Mouse (Mus musculus) megakaryocyte, adult 5-6 weeks (primary cell): ENCODE results near the gene Zfpm1. TPM values are rescaled to one million over a fixed set of nuclear protein-coding genes. Genes with fewer than 3 reads are reported as not detected.

Experiments
- ATAC-seq: 2 replicates; pipeline ENCODE4 v1.8.0; 2016; ENCODE audit warnings: mild to moderate bottlenecking, inconsistent platforms; ENCODE audit not compliant: poor library complexity, severe bottlenecking
- total RNA-seq, 2 experiments: library from RNA; stranded (forward) in 1 of 2; stranded (reverse) in 1 of 2; fragments of 153-499, 151-499 nt in 1 of 2; fragments of 221-1000, 200-1000 nt in 1 of 2; gene quantifications; 2 replicates each; pipeline versions ENCODE4 v1.2.3 to v1.2.4; 2015 to 2017

Gene Zfpm1
- total RNA-seq, 2 experiments from 2014 or later = 4.3 to 4.8 TPM

GRCm38 (mm10) chr8:122345181-122346095 is 63.5 kb downstream of the Zfpm1 start:
- no peak for ATAC-seq

GRCm38 (mm10) chr8:122347811-122348552 is 66.0 kb downstream of the Zfpm1 start:
- ATAC-seq = no peak

- peak; percentile 83 for ATAC-seq
Measured at GRCm38 (mm10) chr8:122349357-122350297, 67.7 kb downstream of the Zfpm1 start.

GRCm38 (mm10) chr8:122350309-122351089 is 68.6 kb downstream of the Zfpm1 start:
- no peak for ATAC-seq

- ATAC-seq = no peak
Measured at GRCm38 (mm10) chr8:122354157-122354556, 72.2 kb downstream of the Zfpm1 start.

GRCm38 (mm10) chr8:122355642-122356606 is 74.0 kb downstream of the Zfpm1 start:
- no peak for ATAC-seq

- ATAC-seq = no peak
Measured at GRCm38 (mm10) chr8:122357202-122357601, 75.3 kb downstream of the Zfpm1 start.

GRCm38 (mm10) chr8:122357641-122358040 is 75.7 kb downstream of the Zfpm1 start:
- ATAC-seq = no peak

- no peak for ATAC-seq
Measured at GRCm38 (mm10) chr8:122359111-122359775, 77.3 kb downstream of the Zfpm1 start.

- no peak for ATAC-seq
Measured at GRCm38 (mm10) chr8:122360696-122361416, 78.9 kb downstream of the Zfpm1 start, which contains the start of gene Trhr2. Gene Trhr2 (minus strand): TSS chr8:122360746.

- no peak for ATAC-seq
Measured at GRCm38 (mm10) chr8:122362271-122362670, 80.3 kb downstream of the Zfpm1 start.

- ATAC-seq = no peak
Measured at GRCm38 (mm10) chr8:122362967-122363366, 81.0 kb downstream of the Zfpm1 start.

GRCm38 (mm10) chr8:122368494-122368893 is 86.6 kb downstream of the Zfpm1 start:
- no peak for ATAC-seq

- peak; percentile 81 for ATAC-seq
Measured at GRCm38 (mm10) chr8:122369665-122370064, 87.7 kb downstream of the Zfpm1 start.

- ATAC-seq = no peak
Measured at GRCm38 (mm10) chr8:122371706-122372105, 89.8 kb downstream of the Zfpm1 start.

- ATAC-seq = no peak
Measured at GRCm38 (mm10) chr8:122375320-122375719, 93.4 kb downstream of the Zfpm1 start.

GRCm38 (mm10) chr8:122375751-122376364 is 93.9 kb downstream of the Zfpm1 start:
- no peak for ATAC-seq
